Mouse (Mus musculus): ENCODE measurements at regions not wholly inside any gene's neighbourhood (a gene's known extent, or its start where the extent isn't known, plus 50 kb on each side); places are given as distances from the start of the nearest gene placed in this dataset.

DNA sequence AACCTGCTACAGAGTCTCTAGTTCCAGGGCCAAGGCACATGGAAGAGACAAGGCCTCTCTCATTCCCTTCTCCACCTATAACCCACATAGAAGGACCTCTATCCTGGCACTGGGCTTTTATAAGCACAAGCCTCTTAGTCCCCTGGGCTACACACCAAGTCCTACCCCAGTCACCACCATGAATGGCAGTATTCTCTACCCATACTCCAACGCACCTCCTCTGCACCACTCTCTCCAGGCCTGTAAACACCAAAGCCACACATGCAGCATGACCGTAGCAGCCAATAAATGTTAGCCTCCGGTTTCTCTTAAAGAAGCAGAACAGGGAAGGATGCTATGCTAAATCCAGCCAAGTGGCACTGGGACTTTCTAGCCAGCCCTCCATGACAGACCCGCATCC is 252.1 kb upstream of the Zmiz1 start:
- TF ChIP-seq HCFC1 (IDR thresholded peaks at IDR 0.05; ENCODE audit: borderline replicate concordance, insufficient read depth, low read length), result no peak
- no peak for TF ChIP-seq MAFK (IDR thresholded peaks at IDR 0.05; ENCODE audit: insufficient read depth, low read depth, low read length)
